Mouse (Mus musculus) small intestine, adult 2 months (tissue): ENCODE results near the gene Phlpp1.

Source experiments
- CTCF ChIP-seq: fragments of 200-500 bp; IDR thresholded peaks from 2 replicates; pipeline ENCODE4 v1.5.1; 2012; ENCODE audit warnings: low read depth, mild to moderate bottlenecking, control low read depth, inconsistent platforms, low read length, moderate library complexity, mixed read lengths; ENCODE audit not compliant: insufficient replicate concordance, insufficient read length; ENCODE audit errors: extremely low read depth
- POLR2A ChIP-seq: fragments of 200-500 bp; IDR thresholded peaks from 2 replicates; pipeline ENCODE4 v1.6.1; 2012; ENCODE audit warnings: low read depth, mild to moderate bottlenecking, control low read depth, inconsistent platforms, low read length, moderate library complexity

GRCm38 (mm10) chr1:106231345-106231744 lies 59.8 kb downstream of the Phlpp1 start:
- no peak for TF ChIP-seq CTCF
- no peak for TF ChIP-seq POLR2A
